Mouse (Mus musculus): ENCODE data around the gene Slc12a9.

The Slc12a9 gene

GRCm38 (mm10) chr5:137345821-137346220, 12.4 kb upstream of the Slc12a9 start:
- no peak for DNase-seq

- no peak for DNase-seq
Measured at GRCm38 (mm10) chr5:137343869-137344268, 10.5 kb upstream of the Slc12a9 start.

GRCm38 (mm10) chr5:137343412-137343811, 10.0 kb upstream of the Slc12a9 start:
- no peak for DNase-seq

GRCm38 (mm10) chr5:137342407-137343012, 9.1 kb upstream of the Slc12a9 start:
- DNase-seq = no peak

GRCm38 (mm10) chr5:137340222-137340621, 6.8 kb upstream of the Slc12a9 start:
- no peak for DNase-seq

GRCm38 (mm10) chr5:137339290-137339979, 6.0 kb upstream of the Slc12a9 start:
- no peak for DNase-seq

- DNase-seq = no peak
Measured at GRCm38 (mm10) chr5:137338663-137339289, 5.4 kb upstream of the Slc12a9 start.

GRCm38 (mm10) chr5:137338256-137338655, 4.9 kb upstream of the Slc12a9 start:
- DNase-seq = peak; percentile 70 to 73

- no peak for DNase-seq
Measured at GRCm38 (mm10) chr5:137337190-137337589, 3.8 kb upstream of the Slc12a9 start.

GRCm38 (mm10) chr5:137335066-137335465, 1.7 kb upstream of the Slc12a9 start:
- no peak for DNase-seq

- no peak for DNase-seq
Measured at GRCm38 (mm10) chr5:137334317-137334716, 920 bp upstream of the Slc12a9 start.

GRCm38 (mm10) chr5:137332857-137333511, 413 bp downstream of the Slc12a9 start:
- DNase-seq = no peak

- no peak for DNase-seq
Measured at GRCm38 (mm10) chr5:137330910-137331309, 2.5 kb downstream of the Slc12a9 start.

GRCm38 (mm10) chr5:137320996-137321395, 12.4 kb downstream of the Slc12a9 start:
- DNase-seq = no peak

GRCm38 (mm10) chr5:137318570-137318969, 14.8 kb downstream of the Slc12a9 start:
- DNase-seq = no peak

- no peak for DNase-seq
Measured at GRCm38 (mm10) chr5:137317361-137317760, 16.0 kb downstream of the Slc12a9 start.

- no peak for DNase-seq
Measured at GRCm38 (mm10) chr5:137315084-137315903, 18.1 kb downstream of the Slc12a9 start.

GRCm38 (mm10) chr5:137314193-137315083, 19.0 kb downstream of the Slc12a9 start, which contains the start of gene Trip6:
Gene Trip6 (minus strand): TSS chr5:137314404.
- no peak for DNase-seq

GRCm38 (mm10) chr5:137313466-137314192, 19.8 kb downstream of the Slc12a9 start:
- no peak for DNase-seq

- no peak for DNase-seq
Measured at GRCm38 (mm10) chr5:137308356-137308755, 25.0 kb downstream of the Slc12a9 start.
